Mouse (Mus musculus): ENCODE measurements at regions not wholly inside any gene's neighbourhood (a gene's known extent, or its start where the extent isn't known, plus 50 kb on each side); places are given as distances from the start of the nearest gene placed in this dataset.

DNA sequence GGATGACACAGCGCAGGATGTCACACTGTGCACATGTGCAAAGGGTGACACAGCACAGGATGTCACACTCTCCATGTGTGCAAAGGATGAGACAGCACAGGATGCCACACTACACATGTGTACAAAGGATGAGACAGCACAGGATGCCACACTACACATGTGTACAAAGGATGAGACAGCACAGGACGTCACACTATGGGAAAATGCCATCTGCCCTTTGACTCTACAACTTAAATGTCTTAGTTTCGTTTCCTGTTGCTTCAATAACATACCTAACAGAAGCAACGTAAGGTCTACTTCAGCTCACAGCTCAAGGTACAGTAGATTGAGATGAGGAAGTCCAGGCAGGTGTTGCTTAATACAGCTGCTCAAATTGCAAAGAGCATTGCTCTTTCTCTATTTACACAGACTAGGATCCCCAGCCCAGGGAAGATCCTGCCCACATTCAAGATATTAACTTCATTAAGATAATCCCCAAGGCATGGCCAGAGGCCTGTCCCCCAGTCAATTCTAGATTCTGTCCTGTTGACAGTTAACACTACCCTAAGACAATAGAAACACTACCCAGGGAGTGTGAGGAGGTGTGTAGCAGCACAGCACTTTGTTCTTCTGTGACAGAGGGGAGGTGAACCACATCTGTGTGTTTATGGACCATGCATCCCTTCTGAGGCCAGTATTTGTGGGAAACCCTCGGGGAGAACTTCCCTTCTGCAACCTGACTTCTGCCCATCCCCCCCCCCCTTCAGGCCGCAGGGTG, 97.0 kb downstream of the Psmg1 start:
- TF ChIP-seq POLR2A (IDR thresholded peaks at IDR 0.05; ENCODE audit: borderline replicate concordance, control insufficient read depth, low read depth, low read length) (no peak), CTCF (IDR thresholded peaks at IDR 0.05; ENCODE audit: control insufficient read depth, insufficient read depth, low read length) (no peak)

Data from bone marrow, adult 2 months (tissue).